Mouse (Mus musculus) adrenal gland, postnatal 10 days (tissue): ENCODE measurements around the gene Zfp57. TPM values are rescaled to one million over a fixed set of nuclear protein-coding genes. Genes with fewer than 3 reads are reported as not detected.
A peak's percentile ranks its signal among the peaks of the same experiment; 100 is the strongest.
"Not testable (repeated sequence)": the region's sequence is repeated elsewhere in the genome, so short reads cannot be mapped to it uniquely, and the experiment has no call there.

Experiments used
- DNase-seq: peaks from one replicate; pipeline ENCODE4 v3.0.0; 2021; ENCODE audit warnings: mixed read lengths
- long read RNA-seq, 2 experiments: library from polyadenylated mRNA; stranded (forward); transcript quantifications; one replicate each; pipeline ENCODE4 v2.0.0; 2021
- total RNA-seq, 2 experiments: library from RNA; stranded (reverse); gene quantifications; 2 replicates each; pipeline ENCODE4 v1.2.3; 2021

Gene Zfp57
- total RNA-seq = 1 to 10 TPM; 4.0 to 7.7 TPM
- long read RNA-seq, experiment 1, partial matches to known transcripts = 0 of 1 reads
- long read RNA-seq, experiment 1, other reads (novel, unspliced or antisense) = 0 of 1 reads
- long read RNA-seq, experiment 2, partial matches to known transcripts = 0 of 1 reads
- long read RNA-seq, experiment 2, other reads (novel, unspliced or antisense) = 1 of 1 reads

- no peak for DNase-seq
These were observed at the start of gene Zfp57 for GRCm38 (mm10) chr17:37000863-37001262. TSS of gene Zfp57 (plus strand) at chr17:37001163.

- DNase-seq = no peak
These were observed 48.3 kb upstream of the Zfp57 start for GRCm38 (mm10) chr17:36952631-36953030.

GRCm38 (mm10) chr17:36953062-36953461 lies 47.9 kb upstream of the Zfp57 start:
- DNase-seq = no peak

- DNase-seq = peak; percentile 96
These were observed 42.8 kb upstream of the Zfp57 start, which contains the start of the genes Znrd1 and Znrd1as for GRCm38 (mm10) chr17:36957999-36958743. TSS of gene Znrd1 (minus strand) at chr17:36958559. TSS of gene Znrd1as (plus strand) at chr17:36958592.

- peak; percentile 30 for DNase-seq
These were observed 42.1 kb upstream of the Zfp57 start for GRCm38 (mm10) chr17:36958884-36959283.

- DNase-seq = no peak
These were observed 39.8 kb upstream of the Zfp57 start for GRCm38 (mm10) chr17:36961125-36961524.

GRCm38 (mm10) chr17:36966875-36967274 lies 34.1 kb upstream of the Zfp57 start:
- DNase-seq = no peak

GRCm38 (mm10) chr17:36970316-36970890 lies 30.6 kb upstream of the Zfp57 start:
- no peak for DNase-seq

- no peak for DNase-seq
These were observed 29.7 kb upstream of the Zfp57 start for GRCm38 (mm10) chr17:36971172-36971850.

- DNase-seq = no peak
These were observed 28.2 kb upstream of the Zfp57 start for GRCm38 (mm10) chr17:36972791-36973190.

- no peak for DNase-seq
These were observed 27.6 kb upstream of the Zfp57 start for GRCm38 (mm10) chr17:36973271-36973787.

- DNase-seq = no peak
These were observed 19.6 kb upstream of the Zfp57 start, which contains the start of gene 2410137M14Rik for GRCm38 (mm10) chr17:36981221-36981813. TSS of gene 2410137M14Rik (minus strand) at chr17:36981237.

- DNase-seq = no peak
These were observed 19.1 kb upstream of the Zfp57 start for GRCm38 (mm10) chr17:36981845-36982244.

GRCm38 (mm10) chr17:36982253-36983155 lies 18.5 kb upstream of the Zfp57 start:
- DNase-seq = no peak

GRCm38 (mm10) chr17:36988475-36988874 lies 12.5 kb upstream of the Zfp57 start:
- no peak for DNase-seq

GRCm38 (mm10) chr17:36989437-36989836 lies 11.5 kb upstream of the Zfp57 start, which contains the start of gene H2-M5:
TSS of gene H2-M5 (minus strand) at chr17:36989537.
- DNase-seq = no peak

GRCm38 (mm10) chr17:36990630-36991029 lies 10.3 kb upstream of the Zfp57 start:
- DNase-seq = not testable (repeated sequence)

GRCm38 (mm10) chr17:36992336-36993104 lies 8.4 kb upstream of the Zfp57 start:
- DNase-seq = no peak

- no peak for DNase-seq
These were observed 7.1 kb upstream of the Zfp57 start for GRCm38 (mm10) chr17:36993770-36994325.

GRCm38 (mm10) chr17:36994528-36994927 lies 6.4 kb upstream of the Zfp57 start:
- no peak for DNase-seq
